Mouse (Mus musculus) skeletal muscle tissue, postnatal 0 days (tissue): Measurements from ENCODE around the gene Tspan13. TPM values are rescaled to one million over a fixed set of nuclear protein-coding genes. Genes with fewer than 3 reads are reported as not detected.

Experiments
- polyA plus RNA-seq: library from polyadenylated mRNA; unstranded; fragments of >200 nt; fragmentation: Nextera tagmentation; extraction: Ambion mirVana; gene quantifications from 2 replicates; pipeline ENCODE4 v1.2.1, GENCODE M21; 2015

The Tspan13 gene
- polyA plus RNA-seq = 153 and 163 TPM in 2 replicates

DNA sequence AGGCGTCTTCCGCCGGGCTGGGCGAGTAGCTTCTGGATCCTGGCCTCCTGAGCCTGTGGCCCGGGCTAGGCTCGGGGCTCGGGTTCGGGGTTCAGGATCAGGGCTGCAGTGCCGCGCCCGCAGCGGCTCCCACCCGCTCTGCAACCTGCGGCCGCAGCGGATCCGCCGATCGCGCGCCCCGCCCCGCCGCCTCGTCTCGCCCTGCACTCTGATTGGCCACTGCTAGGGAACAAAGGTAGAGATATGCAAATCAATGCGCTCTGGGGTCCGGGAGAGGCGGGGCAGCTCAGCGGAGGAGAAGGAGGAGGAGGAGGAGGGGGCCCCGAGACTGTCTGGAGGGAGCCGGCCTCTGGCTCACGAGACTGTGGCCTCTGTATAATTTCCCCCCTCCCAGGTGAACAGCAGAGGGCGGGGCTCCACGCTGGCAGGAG lies at the start of gene Tspan13:
Gene Tspan13 (minus strand): TSS at position 153 of the 431 bp plus-strand sequence.

DNA sequence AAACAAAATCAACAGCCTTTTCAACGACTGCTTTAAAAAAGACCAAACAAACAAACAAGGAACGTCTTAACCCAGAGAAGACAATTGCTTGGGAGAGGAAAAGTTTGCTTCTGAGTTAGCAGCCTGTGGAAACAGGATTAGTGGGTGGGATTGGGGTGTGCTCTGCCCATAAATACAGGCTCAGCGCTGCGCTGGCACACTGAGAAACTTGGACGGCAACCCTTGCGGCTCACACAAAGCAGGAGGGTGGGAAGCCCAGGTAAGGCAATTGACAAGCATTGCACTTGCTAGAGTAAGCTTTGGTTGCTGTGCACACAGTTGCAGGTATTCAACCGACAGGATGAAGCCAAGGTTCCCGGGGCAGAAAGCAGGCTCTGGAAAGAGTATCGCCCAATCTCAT lies 49.6 kb downstream of the Tspan13 start, which contains the start of gene Agr2:
Gene Agr2 (plus strand): TSS at position 197 of the 400 bp plus-strand sequence.

Other genes with a start within 250 kb of the Tspan13 start
- gene Agr3, start 116.9 kb downstream of the Tspan13 start, polyA plus RNA-seq = not detected in 2 replicates
- 0.71 and 0.77 TPM in 2 replicates for gene Agr2, start 49.6 kb downstream of the Tspan13 start, polyA plus RNA-seq
- gene Ankmy2, start 114.6 kb upstream of the Tspan13 start, polyA plus RNA-seq = 16.6 and 17.3 TPM in 2 replicates
- gene Bzw2, start 115.6 kb upstream of the Tspan13 start, polyA plus RNA-seq = 130 TPM in 2 replicates
- gene Lrrc72, start 210.9 kb upstream of the Tspan13 start, polyA plus RNA-seq = not detected in 2 replicates